Mouse (Mus musculus): ENCODE measurements at regions not wholly inside any gene's neighbourhood (a gene's known extent, or its start where the extent isn't known, plus 50 kb on each side); places are given as distances from the start of the nearest gene placed in this dataset.

DNA sequence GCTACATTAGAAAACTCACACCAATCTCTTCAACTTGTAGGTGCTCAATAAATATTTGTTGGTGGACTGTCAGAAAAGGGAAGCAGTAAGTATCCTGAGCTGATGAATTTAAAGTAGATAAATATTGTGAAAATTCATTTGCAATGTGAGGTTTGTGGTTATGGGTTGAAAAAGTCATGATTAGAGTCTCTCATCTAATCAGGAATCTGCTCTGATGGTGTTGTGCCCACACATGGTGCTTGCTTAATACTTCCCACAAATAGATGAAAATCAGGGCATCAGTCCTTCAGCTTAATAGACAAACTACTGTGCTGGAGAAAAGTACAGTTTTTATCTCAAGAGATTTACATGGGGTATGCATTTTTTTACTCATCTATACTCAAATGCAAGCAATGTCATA is 59.9 kb downstream of the S1pr1 start:
- DNase-seq (ENCODE audit: low read depth, low spot score): no peak

GRCm38 (mm10) chr3:115652236-115652635 is 62.6 kb downstream of the S1pr1 start:
- DNase-seq (ENCODE audit: low read depth, low spot score): no peak

DNA sequence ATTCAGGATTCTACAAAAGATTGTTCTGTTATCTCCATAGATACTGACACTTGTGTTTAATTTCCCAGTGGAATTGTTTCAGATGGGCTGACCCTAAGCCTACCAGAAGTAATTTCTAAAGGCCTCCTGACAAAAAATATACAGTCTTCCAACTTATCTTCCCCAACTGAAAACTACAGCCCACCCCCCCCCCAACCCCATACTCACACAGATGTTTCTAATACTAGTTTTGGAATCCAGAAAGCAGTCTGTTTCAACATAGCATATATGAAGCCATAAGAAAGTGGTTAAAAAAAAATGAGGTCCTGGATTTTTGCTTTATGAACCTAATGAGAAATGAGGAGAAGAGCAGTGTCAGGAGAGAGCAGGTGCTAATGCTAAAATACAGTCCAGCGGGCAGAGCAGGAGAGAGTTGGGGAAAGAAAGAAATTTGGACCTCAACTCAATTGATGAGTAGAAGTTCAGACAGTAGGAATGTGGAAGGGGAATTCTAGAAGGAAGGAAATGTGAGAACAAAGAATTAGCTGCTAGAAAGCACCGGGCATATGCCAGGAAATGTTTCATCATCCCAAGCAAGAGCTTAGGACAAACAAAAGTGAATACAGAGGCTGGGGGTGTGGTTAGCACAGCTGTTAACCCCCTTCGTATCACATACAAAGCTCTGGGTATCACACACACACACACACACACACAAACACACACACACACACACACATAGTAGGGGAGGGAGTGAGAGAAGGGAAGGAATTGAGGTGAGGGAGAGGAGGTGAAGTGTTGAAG is 65.3 kb downstream of the S1pr1 start:
- DNase-seq (ENCODE audit: low read depth, low spot score): no peak

- DNase-seq (ENCODE audit: low read depth, low spot score): no peak
Observed at GRCm38 (mm10) chr3:115646993-115647392, 67.9 kb downstream of the S1pr1 start.

DNA sequence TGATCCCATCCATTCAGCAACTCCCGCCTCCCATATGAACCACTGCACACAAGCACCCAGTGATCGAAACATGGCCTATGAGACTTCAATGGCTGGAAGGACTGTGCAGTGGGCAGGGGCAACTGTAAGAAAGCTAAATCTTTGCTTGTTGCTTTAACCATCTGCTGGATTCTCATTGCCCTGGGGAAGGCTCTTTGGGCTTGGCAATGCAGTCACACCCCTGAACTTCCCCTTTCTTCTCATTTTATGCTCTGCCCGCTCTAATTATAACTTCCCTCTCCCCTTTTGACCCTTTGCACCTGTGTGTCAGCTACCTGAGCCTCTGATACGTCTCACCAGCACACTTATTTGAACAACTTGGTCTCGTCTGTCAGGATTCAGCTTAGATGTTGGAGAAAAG is 70.6 kb downstream of the S1pr1 start:
- no peak for DNase-seq (ENCODE audit: low read depth, low spot score)

DNA sequence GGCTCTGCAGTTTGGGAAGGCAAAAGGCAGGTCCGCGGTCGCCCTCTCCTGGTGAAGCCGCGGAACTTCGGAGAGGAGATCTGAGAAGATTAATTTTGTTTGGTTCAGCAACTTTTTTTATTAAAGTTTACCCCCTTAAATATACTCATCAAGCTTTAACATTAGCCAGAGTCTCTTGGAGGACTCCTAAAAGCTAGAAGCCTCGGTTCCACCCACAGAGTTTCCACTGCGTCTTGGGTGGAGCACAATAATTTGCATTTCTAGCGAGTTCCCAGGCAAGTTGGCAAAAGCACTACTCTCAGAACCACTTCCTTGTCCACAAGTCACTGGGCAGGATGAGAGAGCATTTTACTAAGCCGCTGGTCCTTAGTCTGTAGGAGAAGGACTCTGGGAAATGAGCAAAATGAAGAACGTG is 72.0 kb downstream of the S1pr1 start:
- DNase-seq (ENCODE audit: low read depth, low spot score): peak; percentile 66

- no peak for DNase-seq (ENCODE audit: low read depth, low spot score)
Observed at GRCm38 (mm10) chr3:115642001-115642845, 72.6 kb downstream of the S1pr1 start.

GRCm38 (mm10) chr3:115641411-115641810 is 73.5 kb downstream of the S1pr1 start:
- peak; percentile 65 for DNase-seq (ENCODE audit: low read depth, low spot score)

- no peak for DNase-seq (ENCODE audit: low read depth, low spot score)
Observed at GRCm38 (mm10) chr3:115635487-115635886, 79.4 kb downstream of the S1pr1 start.

GRCm38 (mm10) chr3:115635081-115635480 is 79.8 kb downstream of the S1pr1 start:
- no peak for DNase-seq (ENCODE audit: low read depth, low spot score)

DNA sequence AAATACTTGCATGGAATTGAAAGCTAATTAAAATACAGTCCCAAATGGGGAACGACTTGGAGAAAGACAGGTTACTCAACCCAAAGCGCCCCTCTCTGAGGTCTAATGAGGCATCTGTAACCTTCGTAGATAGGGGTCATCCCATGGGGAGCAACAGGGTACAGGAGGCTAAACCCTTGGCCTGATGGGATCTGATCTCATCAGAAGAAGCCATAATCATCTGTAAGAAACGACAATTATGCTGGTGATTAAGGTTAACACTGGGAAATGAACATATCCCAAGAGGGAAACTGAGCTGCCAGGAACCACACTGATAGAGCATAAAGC is 82.5 kb downstream of the S1pr1 start:
- DNase-seq (ENCODE audit: low read depth, low spot score): no peak

DNA sequence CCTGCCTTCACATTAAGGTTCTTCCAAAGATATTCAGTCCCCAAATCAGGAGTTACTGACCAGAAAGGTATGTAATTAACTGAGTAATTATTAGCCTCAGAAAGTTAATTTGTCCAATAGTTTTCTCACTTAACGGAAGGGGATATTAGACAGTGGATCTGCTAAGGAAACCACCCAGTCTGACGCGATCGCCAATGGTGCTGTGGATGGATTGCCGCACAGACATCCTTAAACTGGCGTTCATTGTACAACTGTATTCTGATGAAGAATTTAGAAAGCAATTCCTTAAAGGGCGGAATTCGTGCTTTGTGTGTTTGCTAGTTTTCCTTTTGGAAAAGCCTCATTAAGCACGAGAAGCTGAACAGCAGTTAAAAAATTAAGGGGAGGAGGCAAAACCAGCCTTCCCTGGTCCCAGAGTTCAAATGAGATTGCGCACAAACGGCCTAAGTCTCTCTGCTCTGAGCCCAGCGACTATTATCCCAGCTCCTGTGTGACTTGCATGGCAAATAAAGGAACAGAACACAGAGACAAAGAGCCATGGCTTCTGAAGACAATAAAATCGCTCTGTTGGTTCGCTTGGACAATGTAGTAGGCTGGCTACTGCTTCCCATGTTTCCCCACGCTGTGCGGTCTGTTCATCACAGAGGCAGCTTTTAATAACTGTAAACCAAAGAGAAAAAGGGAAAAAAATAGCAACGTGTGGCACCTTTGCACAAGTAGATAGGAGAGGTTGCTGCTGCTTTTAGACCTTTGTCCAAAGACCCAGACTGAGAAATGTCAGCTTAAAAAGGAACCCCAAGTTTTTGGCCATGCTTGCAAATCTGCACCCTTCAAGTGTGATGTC is 83.1 kb downstream of the S1pr1 start:
- no peak for DNase-seq (ENCODE audit: low read depth, low spot score)

GRCm38 (mm10) chr3:115622920-115623319 is 92.0 kb downstream of the S1pr1 start:
- no peak for DNase-seq (ENCODE audit: low read depth, low spot score)

- DNase-seq (ENCODE audit: low read depth, low spot score): no peak
Observed at GRCm38 (mm10) chr3:115622300-115622699, 92.6 kb downstream of the S1pr1 start.

- no peak for DNase-seq (ENCODE audit: low read depth, low spot score)
Observed at GRCm38 (mm10) chr3:115619970-115620369, 94.9 kb downstream of the S1pr1 start.

DNA sequence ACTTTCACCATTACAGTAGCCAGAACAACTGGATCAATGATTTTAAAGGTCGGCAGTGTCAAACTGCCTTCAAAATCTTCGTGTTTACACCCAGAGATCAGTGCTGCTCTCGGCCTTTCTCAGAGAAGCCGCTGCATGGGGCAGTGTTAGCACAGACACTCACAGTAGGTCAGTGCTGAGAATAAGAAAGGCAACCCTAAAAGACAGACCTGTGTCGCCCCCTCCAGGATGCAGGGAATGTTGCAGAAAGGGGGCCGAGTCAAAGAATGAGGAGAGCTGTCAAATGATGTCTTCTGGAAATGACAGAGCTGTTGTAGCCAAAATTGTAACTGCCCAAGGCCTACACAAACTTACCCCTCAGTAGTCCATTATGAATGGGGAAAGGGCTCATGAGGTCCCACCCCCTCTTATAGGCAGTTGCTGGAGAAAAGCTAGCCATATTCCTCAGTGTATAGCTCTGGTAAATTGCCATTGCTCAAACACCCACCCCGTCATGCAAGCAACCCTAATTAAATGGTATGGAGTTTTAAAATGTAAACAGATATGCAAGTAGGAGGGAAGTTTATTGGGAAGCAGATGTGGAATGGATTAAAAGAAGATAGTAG is 98.8 kb downstream of the S1pr1 start:
- DNase-seq (ENCODE audit: low read depth, low spot score): no peak

DNA sequence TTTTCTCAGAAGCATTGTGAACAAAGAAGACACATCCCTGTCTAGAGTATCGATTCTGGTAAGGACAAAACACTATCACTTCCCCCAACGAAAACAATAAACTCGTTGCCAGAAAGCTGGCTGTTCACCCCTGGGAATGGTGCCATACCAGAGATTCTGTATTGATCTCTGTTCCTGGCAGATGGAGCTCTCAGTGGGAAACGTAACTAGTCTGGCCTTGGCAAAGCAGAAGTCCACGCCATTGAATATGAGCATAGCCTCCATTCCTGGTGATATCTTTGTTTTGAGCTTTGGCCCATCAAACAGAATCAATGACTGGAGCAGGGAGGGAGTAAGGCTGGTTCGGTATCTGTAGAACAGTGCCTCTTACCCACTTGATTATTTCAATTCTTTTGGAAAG is 102.0 kb downstream of the S1pr1 start:
- no peak for DNase-seq (ENCODE audit: low read depth, low spot score)

GRCm38 (mm10) chr3:115608087-115608486 is 106.8 kb downstream of the S1pr1 start:
- DNase-seq (ENCODE audit: low read depth, low spot score): no peak

DNA sequence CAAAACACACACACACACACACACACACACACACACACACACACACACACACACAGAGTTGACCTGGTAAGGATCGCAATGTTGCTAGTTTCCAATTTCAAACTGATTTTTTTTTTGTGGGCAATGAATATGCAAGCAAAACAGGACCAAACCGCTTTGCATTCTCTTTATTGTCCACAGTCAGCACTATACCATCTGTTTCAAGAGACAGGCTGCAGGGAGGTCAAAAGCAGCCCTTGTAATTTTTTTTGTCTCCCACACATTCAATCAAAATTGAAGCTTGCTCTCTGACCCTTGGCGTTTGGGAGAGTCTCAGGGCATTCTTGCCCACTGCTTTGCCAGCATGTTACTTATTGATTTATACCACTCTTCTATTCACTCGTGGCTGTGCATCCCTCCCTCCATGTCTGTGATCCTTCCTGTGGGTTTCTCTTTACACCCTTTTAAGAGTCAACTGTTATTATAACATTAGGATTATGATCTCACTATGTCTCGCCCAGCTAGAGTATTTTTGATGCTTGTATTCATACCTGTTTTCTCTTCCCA is 110.1 kb downstream of the S1pr1 start:
- no peak for DNase-seq (ENCODE audit: low read depth, low spot score)

DNA sequence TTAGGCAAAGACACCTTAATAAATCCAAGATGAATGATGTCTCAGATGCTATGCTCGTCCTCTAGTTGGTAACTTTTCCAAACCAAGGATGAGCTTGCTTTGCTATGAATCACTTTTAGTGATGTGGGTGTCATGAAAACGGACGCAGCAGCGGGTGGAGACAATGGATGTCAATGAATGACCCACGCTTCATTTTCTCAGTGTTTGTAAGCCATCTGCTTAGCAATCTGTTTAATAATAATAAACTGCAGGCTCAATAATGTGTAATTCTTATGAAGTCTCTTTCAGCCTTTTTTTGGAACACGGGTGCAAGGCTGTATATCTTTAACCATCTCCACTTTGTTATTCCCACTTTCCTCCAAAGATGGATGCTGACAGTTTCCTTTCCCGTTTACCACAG is 110.6 kb downstream of the S1pr1 start:
- no peak for DNase-seq (ENCODE audit: low read depth, low spot score)

DNA sequence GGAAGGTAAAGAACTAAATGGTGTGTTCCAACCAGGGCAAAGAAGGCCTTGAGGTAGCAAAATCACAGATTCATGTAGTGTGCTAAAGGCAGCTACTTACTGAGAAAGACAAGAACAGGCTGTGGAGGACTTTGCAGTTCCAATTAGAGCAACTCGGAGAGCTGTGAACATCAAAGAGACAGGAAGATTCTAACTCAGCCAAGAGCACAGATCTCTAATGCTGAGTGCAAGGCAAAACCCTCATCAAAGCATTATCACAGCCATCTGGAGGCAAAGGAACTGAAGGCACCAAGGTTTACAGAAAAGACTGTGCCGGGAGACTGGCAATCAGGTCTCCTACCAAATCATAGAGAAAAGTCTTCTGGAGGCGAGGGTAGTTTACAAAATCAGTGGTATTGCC is 111.1 kb downstream of the S1pr1 start:
- DNase-seq (ENCODE audit: low read depth, low spot score): no peak
